Mouse (Mus musculus): ENCODE data around the gene Sox6. TPM values are rescaled to one million over a fixed set of nuclear protein-coding genes. Genes with fewer than 3 reads are reported as not detected.
A peak's percentile ranks its signal among the peaks of the same experiment; 100 is the strongest.

Sox6 gene
- polyA plus RNA-seq, 1 experiment from 2014 or later, result 51.7 TPM

GRCm38 (mm10) chr7:115789116-115789823 lies 249.3 kb downstream of the Sox6 start:
- H3K27me3 ChIP-seq (replicated peaks), result no peaks in the 10 kb centered on the region
- WGBS, result 79% methylated on average over 5 of the region's 5 CpGs
- H3K4me1 ChIP-seq, result peaks cover 4% of the 10 kb centered on the region; the same call in 1 of the 2 replicates
- H3K9ac ChIP-seq, result no peak overlapping the region
- H3K27ac ChIP-seq, result no peak overlapping the region
- H3K36me3 ChIP-seq (replicated peaks), result no peaks in the 10 kb centered on the region
- ATAC-seq (replicated peaks), result no peak
- no peaks in the 10 kb centered on the region for H3K9me3 ChIP-seq
- no peak overlapping the region for H3K4me2 ChIP-seq
- H3K4me3 ChIP-seq, result no peak overlapping the region

GRCm38 (mm10) chr7:115783982-115784917 lies 254.3 kb downstream of the Sox6 start:
- WGBS, result 93% methylated on average over 8 of the region's 8 CpGs
- H3K4me1 ChIP-seq, result no peaks in the 10 kb centered on the region
- no peak for ATAC-seq (replicated peaks)

GRCm38 (mm10) chr7:115780148-115780547 lies 258.4 kb downstream of the Sox6 start:
- 95% methylated on average over 4 of the region's 4 CpGs for WGBS
- H3K9ac ChIP-seq, result no peak overlapping the region
- ATAC-seq (replicated peaks), result no peak
- no peak overlapping the region for H3K4me2 ChIP-seq
- no peak overlapping the region for H3K4me3 ChIP-seq
- H3K36me3 ChIP-seq (replicated peaks), result no peaks in the 10 kb centered on the region
- H3K27ac ChIP-seq, result no peak overlapping the region
- no peaks in the 10 kb centered on the region for H3K9me3 ChIP-seq
- no peaks in the 10 kb centered on the region for H3K27me3 ChIP-seq (replicated peaks)
- peaks cover 7% of the 10 kb centered on the region for H3K4me1 ChIP-seq

More at GRCm38 (mm10) chr7:115783982-115784917, 254.3 kb downstream of the Sox6 start:
- H3K9me3 ChIP-seq, result no peaks in the 10 kb centered on the region
- H3K27me3 ChIP-seq (replicated peaks), result no peaks in the 10 kb centered on the region
- no peak overlapping the region for H3K4me3 ChIP-seq
- H3K9ac ChIP-seq, result no peak overlapping the region
- no peaks in the 10 kb centered on the region for H3K36me3 ChIP-seq (replicated peaks)
- no peak overlapping the region for H3K27ac ChIP-seq
- H3K4me2 ChIP-seq, result no peak overlapping the region

GRCm38 (mm10) chr7:115779544-115779943 lies 259.1 kb downstream of the Sox6 start:
- Histone ChIP-seq H3K27ac (no peak overlapping the region), H3K9ac (no peak overlapping the region), H3K4me3 (no peak overlapping the region), H3K4me2 (no peak overlapping the region), H3K27me3 (replicated peaks) (no peaks in the 10 kb centered on the region), H3K9me3 (no peaks in the 10 kb centered on the region), H3K36me3 (replicated peaks) (no peaks in the 10 kb centered on the region), H3K4me1 (peaks cover 7% of the 10 kb centered on the region)
- ATAC-seq (replicated peaks), result no peak
- WGBS, result 98% methylated on average over 2 of the region's 2 CpGs

- Histone ChIP-seq H3K4me2 (peak overlapping the region; percentile 27), H3K9ac (no peak overlapping the region), H3K27me3 (replicated peaks) (no peaks in the 10 kb centered on the region), H3K9me3 (no peaks in the 10 kb centered on the region), H3K4me1 (peaks cover 7% of the 10 kb centered on the region), H3K36me3 (replicated peaks) (no peaks in the 10 kb centered on the region), H3K4me3 (no peak overlapping the region), H3K27ac (no peak overlapping the region)
- 36% methylated on average over 7 of the region's 7 CpGs for WGBS
- ATAC-seq (replicated peaks), result no peak
Observed at GRCm38 (mm10) chr7:115776736-115777135, 261.9 kb downstream of the Sox6 start.

GRCm38 (mm10) chr7:115776324-115776723 lies 262.3 kb downstream of the Sox6 start:
- H3K27me3 ChIP-seq (replicated peaks), result no peaks in the 10 kb centered on the region
- H3K36me3 ChIP-seq (replicated peaks), result no peaks in the 10 kb centered on the region
- WGBS, result 18% methylated on average over 5 of the region's 5 CpGs
- no peak overlapping the region for H3K27ac ChIP-seq
- no peak overlapping the region for H3K9ac ChIP-seq
- H3K4me3 ChIP-seq, result no peak overlapping the region
- H3K9me3 ChIP-seq, result no peaks in the 10 kb centered on the region
- ATAC-seq (replicated peaks), result no peak
- peaks cover 7% of the 10 kb centered on the region for H3K4me1 ChIP-seq
- no peak overlapping the region for H3K4me2 ChIP-seq

- H3K4me3 ChIP-seq, result no peak overlapping the region
- H3K27ac ChIP-seq, result no peak overlapping the region
- 83% methylated on average over 8 of the region's 8 CpGs for WGBS
- H3K9me3 ChIP-seq, result no peaks in the 10 kb centered on the region
- no peaks in the 10 kb centered on the region for H3K27me3 ChIP-seq (replicated peaks)
- H3K4me2 ChIP-seq, result no peak overlapping the region
- no peak overlapping the region for H3K9ac ChIP-seq
- no peaks in the 10 kb centered on the region for H3K36me3 ChIP-seq (replicated peaks)
- H3K4me1 ChIP-seq, result no peaks in the 10 kb centered on the region
- no peak for ATAC-seq (replicated peaks)
Observed at GRCm38 (mm10) chr7:115766316-115766715, 272.3 kb downstream of the Sox6 start.

GRCm38 (mm10) chr7:115763851-115764250 lies 274.7 kb downstream of the Sox6 start:
- no peak overlapping the region for H3K9ac ChIP-seq
- WGBS, result 64% methylated on average over 2 of the region's 2 CpGs
- H3K4me2 ChIP-seq, result no peak overlapping the region
- H3K27ac ChIP-seq, result no peak overlapping the region
- ATAC-seq (replicated peaks), result no peak
- H3K36me3 ChIP-seq (replicated peaks), result no peaks in the 10 kb centered on the region
- H3K4me3 ChIP-seq, result no peak overlapping the region
- H3K27me3 ChIP-seq (replicated peaks), result no peaks in the 10 kb centered on the region
- H3K9me3 ChIP-seq, result no peaks in the 10 kb centered on the region
- no peaks in the 10 kb centered on the region for H3K4me1 ChIP-seq

GRCm38 (mm10) chr7:115758172-115758571 lies 280.4 kb downstream of the Sox6 start:
- ATAC-seq (replicated peaks), result no peak
- Histone ChIP-seq H3K4me1 (peaks cover 3% of the 10 kb centered on the region; the same call in 1 of the 2 replicates), H3K4me2 (no peak overlapping the region), H3K27me3 (replicated peaks) (no peaks in the 10 kb centered on the region), H3K9ac (no peak overlapping the region), H3K36me3 (replicated peaks) (no peaks in the 10 kb centered on the region), H3K27ac (no peak overlapping the region), H3K9me3 (no peaks in the 10 kb centered on the region), H3K4me3 (no peak overlapping the region)
- 69% methylated on average over 1 of the region's 1 CpGs for WGBS

- WGBS, result 32% methylated on average over 4 of the region's 4 CpGs
- Histone ChIP-seq H3K9me3 (no peaks in the 10 kb centered on the region), H3K4me2 (no peak overlapping the region), H3K9ac (no peak overlapping the region), H3K27me3 (replicated peaks) (no peaks in the 10 kb centered on the region), H3K4me3 (no peak overlapping the region), H3K36me3 (replicated peaks) (no peaks in the 10 kb centered on the region), H3K4me1 (peaks cover 24% of the 10 kb centered on the region), H3K27ac (no peak overlapping the region)
- ATAC-seq (replicated peaks), result no peak
Observed at GRCm38 (mm10) chr7:115755272-115755671, 283.3 kb downstream of the Sox6 start.

GRCm38 (mm10) chr7:115754216-115754615 lies 284.4 kb downstream of the Sox6 start:
- ATAC-seq (replicated peaks), result no peak

GRCm38 (mm10) chr7:115752121-115752634 lies 286.4 kb downstream of the Sox6 start:
- H3K4me1 ChIP-seq, result peaks cover 29% of the 10 kb centered on the region
- no peak overlapping the region for H3K27ac ChIP-seq
- peak; percentile 90 for ATAC-seq (replicated peaks)
- H3K36me3 ChIP-seq (replicated peaks), result no peaks in the 10 kb centered on the region
- WGBS, result 13% methylated on average over 5 of the region's 5 CpGs
- no peak overlapping the region for H3K4me3 ChIP-seq
- no peak overlapping the region for H3K9ac ChIP-seq
- H3K9me3 ChIP-seq, result no peaks in the 10 kb centered on the region
- H3K27me3 ChIP-seq (replicated peaks), result no peaks in the 10 kb centered on the region
- 0 out of 2 replicates have a peak overlapping the region, but pooled peaks have one; percentile 6 for H3K4me2 ChIP-seq

More at GRCm38 (mm10) chr7:115754216-115754615, 284.4 kb downstream of the Sox6 start:
- no peaks in the 10 kb centered on the region for H3K9me3 ChIP-seq
- 81% methylated on average over 7 of the region's 7 CpGs for WGBS
- no peak overlapping the region for H3K9ac ChIP-seq
- H3K36me3 ChIP-seq (replicated peaks), result no peaks in the 10 kb centered on the region
- no peak overlapping the region for H3K4me2 ChIP-seq
- no peaks in the 10 kb centered on the region for H3K27me3 ChIP-seq (replicated peaks)
- H3K27ac ChIP-seq, result no peak overlapping the region
- H3K4me1 ChIP-seq, result peaks cover 26% of the 10 kb centered on the region
- H3K4me3 ChIP-seq, result no peak overlapping the region
